Mouse (Mus musculus) forebrain, embryonic 11.5 days (tissue): ENCODE results near the gene Ropn1l. TPM values are rescaled to one million over a fixed set of nuclear protein-coding genes. Genes with fewer than 3 reads are reported as not detected.

Source experiments
- ATAC-seq: fragments of 200-750 bp; cut with Nextera tagmentation; replicated peaks from 2 replicates; pipeline ENCODE4 v1.8.0; 2017; ENCODE audit warnings: moderate TSS enrichment; ENCODE audit not compliant: low FRiP score
- DNase-seq: peaks from one replicate; pipeline ENCODE4 v3.0.0-alpha.2; 2017; ENCODE audit warnings: low spot score
- H3K27ac ChIP-seq: fragments of 300-500 bp; sonication (generic); 2 replicates; pipeline ENCODE4 v1.5.1; 2014; ENCODE audit warnings: low read depth, low read length
- H3K27me3 ChIP-seq: fragments of 300-500 bp; sonication (generic); 2 replicates; pipeline ENCODE4 v1.6.1; 2014; ENCODE audit warnings: mild to moderate bottlenecking, low read length, mixed read lengths; ENCODE audit not compliant: control insufficient read depth, insufficient read depth
- H3K36me3 ChIP-seq: fragments of 300-500 bp; sonication (generic); 2 replicates; pipeline ENCODE4 v1.6.1; 2014; ENCODE audit warnings: mild to moderate bottlenecking, low read length, moderate library complexity, mixed read lengths; ENCODE audit not compliant: control insufficient read depth, insufficient read depth
- H3K4me1 ChIP-seq: fragments of 300-500 bp; sonication (generic); replicated peaks from 2 replicates; pipeline ENCODE4 v1.6.1; 2014; ENCODE audit warnings: low read length, mixed read lengths; ENCODE audit not compliant: control insufficient read depth, insufficient read depth
- H3K4me2 ChIP-seq: fragments of 300-500 bp; sonication (generic); 2 replicates; pipeline ENCODE4 v1.6.1; 2014; ENCODE audit warnings: low read depth, mild to moderate bottlenecking, low read length, moderate library complexity, mixed read lengths; ENCODE audit not compliant: severe bottlenecking
- H3K4me3 ChIP-seq: fragments of 300-500 bp; sonication (generic); 2 replicates; pipeline ENCODE4 v1.5.1; 2014; ENCODE audit warnings: low read depth, low read length
- H3K9ac ChIP-seq: fragments of 300-500 bp; sonication (generic); 2 replicates; pipeline ENCODE4 v1.6.1; 2014; ENCODE audit warnings: low read length
- H3K9me3 ChIP-seq: fragments of 300-500 bp; sonication (generic); 2 replicates; pipeline ENCODE4 v1.6.1; 2016; ENCODE audit warnings: low read length, mixed read lengths; ENCODE audit not compliant: control insufficient read depth
- WGBS: fragments of 180-500 bp; shearing (Covaris S2); extraction: QIAGEN DNeasy Blood & Tissue Kit; methylation state at CpG from one replicate; pipeline ENCODE4 v1.1.7; 2014; 5-methylcytosine and 5-hydroxymethylcytosine counted together
- polyA plus RNA-seq: library from polyadenylated mRNA; unstranded; fragments of >200 nt; fragmentation: Nextera tagmentation; extraction: Ambion mirVana; gene quantifications from 2 replicates; pipeline ENCODE4 v1.2.1, GENCODE M21; 2014

The Ropn1l gene
- polyA plus RNA-seq, 1 experiment from 2014 or later = 3.9 TPM

GRCm38 (mm10) chr15:31454861-31455295, 1.3 kb upstream of the Ropn1l start:
- Histone ChIP-seq H3K27ac (no peak overlapping the region), H3K27me3 (no peaks in the 10 kb centered on the region), H3K4me2 (no peak overlapping the region), H3K4me3 (no peak overlapping the region), H3K9ac (no peak overlapping the region), H3K4me1 (no peaks in the 10 kb centered on the region), H3K9me3 (no peaks in the 10 kb centered on the region), H3K36me3 (peaks cover 3% of the 10 kb centered on the region; the same call in 1 of the 2 replicates)
- WGBS = 77% methylated on average over 7 of the region's 7 CpGs
- ATAC-seq (no peak), DNase-seq (no peak)

- H3K4me1 ChIP-seq = no peaks in the 10 kb centered on the region
- WGBS = 58% methylated on average over 10 of the region's 10 CpGs
- no peaks in the 10 kb centered on the region for H3K9me3 ChIP-seq
- no peaks in the 10 kb centered on the region for H3K27me3 ChIP-seq
- peaks cover 2% of the 10 kb centered on the region; the same call in 1 of the 2 replicates for H3K36me3 ChIP-seq
- H3K27ac ChIP-seq = no peak overlapping the region
- H3K9ac ChIP-seq = peak overlapping the region; percentile 69
- DNase-seq = no peak
- peak overlapping the region; percentile 48 for H3K4me3 ChIP-seq
- H3K4me2 ChIP-seq = peak overlapping the region; percentile 72; the same call in 1 of the 2 replicates
- ATAC-seq = no peak
These were observed 741 bp upstream of the Ropn1l start for GRCm38 (mm10) chr15:31454096-31454860.

- no peaks in the 10 kb centered on the region for H3K4me1 ChIP-seq
- H3K36me3 ChIP-seq = 0 out of 2 replicates have a peak, but pooled peaks cover 2% of the 10 kb centered on the region
- no peaks in the 10 kb centered on the region for H3K9me3 ChIP-seq
- ATAC-seq (no peak), DNase-seq (no peak)
- peak overlapping the region; percentile 48 for H3K4me3 ChIP-seq
- 59% methylated on average over 18 of the region's 18 CpGs for WGBS
- H3K4me2 ChIP-seq = peak overlapping the region; percentile 72
- H3K27ac ChIP-seq = no peak overlapping the region
- H3K9ac ChIP-seq = peak overlapping the region; percentile 69
- no peaks in the 10 kb centered on the region for H3K27me3 ChIP-seq
These were observed 1.0 kb downstream of the Ropn1l start for GRCm38 (mm10) chr15:31452336-31453097.

GRCm38 (mm10) chr15:31449772-31450171, 3.8 kb downstream of the Ropn1l start:
- ATAC-seq (no peak), DNase-seq (no peak)
- H3K36me3 ChIP-seq = no peaks in the 10 kb centered on the region
- no peaks in the 10 kb centered on the region for H3K9me3 ChIP-seq
- no peaks in the 10 kb centered on the region for H3K27me3 ChIP-seq
- H3K4me2 ChIP-seq = no peak overlapping the region
- no peaks in the 10 kb centered on the region for H3K4me1 ChIP-seq
- no peak overlapping the region for H3K9ac ChIP-seq
- WGBS = 19% methylated on average over 2 of the region's 2 CpGs
- no peak overlapping the region for H3K4me3 ChIP-seq
- H3K27ac ChIP-seq = no peak overlapping the region

GRCm38 (mm10) chr15:31447121-31447520, 6.4 kb downstream of the Ropn1l start:
- no peak overlapping the region for H3K4me3 ChIP-seq
- H3K9me3 ChIP-seq = no peaks in the 10 kb centered on the region
- no peaks in the 10 kb centered on the region for H3K36me3 ChIP-seq
- no peak overlapping the region for H3K27ac ChIP-seq
- no peaks in the 10 kb centered on the region for H3K27me3 ChIP-seq
- H3K4me2 ChIP-seq = 0 out of 2 replicates have a peak overlapping the region, but pooled peaks have one; percentile 11
- ATAC-seq (peak; percentile 46; the same call in 1 of the 2 replicates), DNase-seq (no peak)
- H3K9ac ChIP-seq = no peak overlapping the region
- 55% methylated on average over 7 of the region's 7 CpGs for WGBS
- H3K4me1 ChIP-seq = no peaks in the 10 kb centered on the region

GRCm38 (mm10) chr15:31442698-31443097, 10.8 kb downstream of the Ropn1l start:
- no peak overlapping the region for H3K4me3 ChIP-seq
- no peaks in the 10 kb centered on the region for H3K9me3 ChIP-seq
- no peak overlapping the region for H3K27ac ChIP-seq
- H3K9ac ChIP-seq = no peak overlapping the region
- H3K27me3 ChIP-seq = no peaks in the 10 kb centered on the region
- peak; percentile 16 for DNase-seq
- H3K36me3 ChIP-seq = no peaks in the 10 kb centered on the region
- WGBS = 93% methylated on average over 4 of the region's 4 CpGs
- ATAC-seq = no peak
- no peak overlapping the region for H3K4me2 ChIP-seq
- no peaks in the 10 kb centered on the region for H3K4me1 ChIP-seq

DNA sequence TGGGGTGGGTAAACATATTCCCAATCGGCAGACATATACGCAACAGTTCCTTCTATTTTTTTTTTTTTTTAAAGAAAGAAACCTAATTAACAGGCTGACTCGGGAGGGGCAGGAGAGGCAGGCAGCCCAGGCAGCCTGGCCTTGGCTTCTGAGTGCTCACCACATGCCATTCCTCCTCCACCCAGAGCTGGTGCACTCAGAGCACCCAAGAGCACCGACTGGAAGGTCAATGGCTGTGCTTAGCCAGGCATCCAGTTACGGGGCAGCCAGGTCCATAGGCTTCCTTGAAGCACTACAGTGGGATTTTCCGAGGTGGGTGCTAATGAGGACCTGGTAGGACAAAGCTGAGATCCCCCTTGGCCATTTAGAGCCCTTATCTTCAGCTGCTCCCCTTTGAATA, 11.5 kb downstream of the Ropn1l start:
- Histone ChIP-seq H3K4me2 (no peak overlapping the region), H3K9me3 (no peaks in the 10 kb centered on the region), H3K27ac (no peak overlapping the region), H3K27me3 (no peaks in the 10 kb centered on the region), H3K4me3 (no peak overlapping the region), H3K4me1 (no peaks in the 10 kb centered on the region), H3K36me3 (no peaks in the 10 kb centered on the region), H3K9ac (no peak overlapping the region)
- WGBS = 87% methylated on average over 6 of the region's 6 CpGs
- DNase-seq (peak; percentile 33), ATAC-seq (no peak)

DNA sequence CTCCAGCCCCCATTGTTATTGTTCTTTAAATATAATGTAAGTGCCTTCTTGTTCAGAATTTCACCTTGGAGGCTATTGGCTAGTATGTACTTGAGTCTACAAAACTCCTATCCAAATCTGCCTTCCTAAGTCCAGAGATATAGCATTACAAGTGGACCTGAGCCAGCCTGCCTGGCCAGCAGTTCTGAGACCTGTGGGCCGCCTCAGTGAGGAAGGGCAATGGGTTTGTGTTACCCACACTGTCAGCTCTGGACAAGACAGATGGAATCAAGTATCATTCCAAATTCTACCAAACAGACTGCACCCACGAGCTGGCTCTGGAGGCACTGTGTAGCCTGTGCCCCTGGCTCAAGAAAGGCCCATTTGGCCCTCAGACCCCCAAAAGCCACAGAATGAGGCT, 16.7 kb downstream of the Ropn1l start:
- Histone ChIP-seq H3K4me3 (no peak overlapping the region), H3K9ac (no peak overlapping the region), H3K9me3 (no peaks in the 10 kb centered on the region), H3K27me3 (no peaks in the 10 kb centered on the region), H3K27ac (no peak overlapping the region), H3K4me2 (no peak overlapping the region), H3K4me1 (no peaks in the 10 kb centered on the region), H3K36me3 (no peaks in the 10 kb centered on the region)
- no peak for ATAC-seq
- 86% methylated on average over 2 of the region's 2 CpGs for WGBS
- peak; percentile 33 for DNase-seq
